Mouse (Mus musculus) limb, embryonic 13.5 days (tissue): Measurements from ENCODE around the gene Lmod2. TPM values are rescaled to one million over a fixed set of nuclear protein-coding genes. Genes with fewer than 3 reads are reported as not detected.

Experiments
- ATAC-seq: fragments of 200-750 bp; cut with Nextera tagmentation; 2 replicates; pipeline ENCODE4 v1.8.0; 2017; ENCODE audit warnings: low read depth, moderate number of reproducible peaks, moderate TSS enrichment; ENCODE audit not compliant: low FRiP score
- H3K27ac ChIP-seq: fragments of 300-500 bp; sonication (generic); 2 replicates; pipeline ENCODE4 v1.5.1; 2015; ENCODE audit warnings: inconsistent platforms, mild to moderate bottlenecking, moderate library complexity
- H3K27me3 ChIP-seq: fragments of 300-500 bp; sonication (generic); 2 replicates; pipeline ENCODE4 v1.6.1; 2015; ENCODE audit warnings: mild to moderate bottlenecking, inconsistent platforms
- H3K36me3 ChIP-seq: fragments of 300-500 bp; sonication (generic); 2 replicates; pipeline ENCODE4 v1.6.1; 2015; ENCODE audit warnings: inconsistent platforms, mild to moderate bottlenecking, moderate library complexity
- H3K4me1 ChIP-seq: fragments of 300-500 bp; sonication (generic); 2 replicates; pipeline ENCODE4 v1.6.1; 2015; ENCODE audit warnings: inconsistent platforms
- H3K4me2 ChIP-seq: fragments of 300-500 bp; sonication (generic); replicated peaks from 2 replicates; pipeline ENCODE4 v1.6.1; 2015; ENCODE audit warnings: inconsistent platforms, mild to moderate bottlenecking, moderate library complexity
- H3K4me3 ChIP-seq: fragments of 300-500 bp; sonication (generic); 2 replicates; pipeline ENCODE4 v1.5.1; 2015; ENCODE audit warnings: moderate library complexity, mild to moderate bottlenecking, inconsistent platforms
- H3K9ac ChIP-seq: fragments of 300-500 bp; sonication (generic); 2 replicates; pipeline ENCODE4 v1.6.1; 2015; ENCODE audit warnings: mild to moderate bottlenecking, inconsistent platforms
- H3K9me3 ChIP-seq: fragments of 300-500 bp; sonication (generic); 2 replicates; pipeline ENCODE4 v1.6.1; 2016; ENCODE audit warnings: inconsistent platforms
- WGBS: fragments of 180-500 bp; shearing (Covaris S2); methylation state at CpG from one replicate; pipeline ENCODE4 v1.1.7; 2015; 5-methylcytosine and 5-hydroxymethylcytosine counted together
- polyA plus RNA-seq: library from polyadenylated mRNA; unstranded; fragments of >200 nt; fragmentation: Nextera tagmentation; extraction: Ambion mirVana; gene quantifications from 2 replicates; pipeline ENCODE4 v1.2.1, GENCODE M21; 2015

Gene Lmod2
- polyA plus RNA-seq, 1 experiment from 2014 or later, result 1.0 TPM

DNA sequence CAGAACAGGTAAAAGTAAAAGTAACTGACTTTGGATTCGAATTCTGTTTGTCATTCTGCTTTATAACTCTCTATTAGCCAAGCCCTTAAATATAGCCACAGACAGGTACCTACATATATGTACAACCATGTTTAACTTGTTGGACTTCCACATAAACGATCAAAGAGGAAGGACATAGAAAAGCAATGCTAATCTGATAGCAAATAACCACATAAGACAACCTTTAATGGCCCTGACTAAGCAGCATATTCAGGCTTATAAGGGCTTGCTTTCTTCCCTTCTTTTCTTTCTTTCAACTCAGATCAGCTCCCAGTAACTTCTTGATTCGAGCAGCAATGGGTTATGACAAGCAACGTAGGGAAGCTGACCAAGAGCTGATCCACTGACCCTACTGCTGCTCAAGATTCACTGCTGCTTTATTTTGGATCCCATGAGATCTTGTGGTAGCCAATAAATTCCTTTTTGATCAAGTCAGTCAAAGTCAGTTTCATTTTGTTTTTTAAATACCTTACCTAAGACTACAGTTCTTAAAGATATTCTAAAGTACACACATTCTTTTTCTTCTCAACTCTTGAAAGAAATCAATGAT lies 49.6 kb downstream of the Lmod2 start:
- no peaks in the 10 kb centered on the region for H3K4me1 ChIP-seq
- no peak for ATAC-seq
- 0 out of 2 replicates have a peak, but pooled peaks cover 9% of the 10 kb centered on the region for H3K36me3 ChIP-seq
- H3K27ac ChIP-seq, result no peak overlapping the region
- H3K9me3 ChIP-seq, result no peaks in the 10 kb centered on the region
- WGBS, result 88% methylated on average over 4 of the region's 4 CpGs
- no peak overlapping the region for H3K4me2 ChIP-seq
- H3K9ac ChIP-seq, result no peak overlapping the region
- H3K4me3 ChIP-seq, result no peak overlapping the region
- no peaks in the 10 kb centered on the region for H3K27me3 ChIP-seq

DNA sequence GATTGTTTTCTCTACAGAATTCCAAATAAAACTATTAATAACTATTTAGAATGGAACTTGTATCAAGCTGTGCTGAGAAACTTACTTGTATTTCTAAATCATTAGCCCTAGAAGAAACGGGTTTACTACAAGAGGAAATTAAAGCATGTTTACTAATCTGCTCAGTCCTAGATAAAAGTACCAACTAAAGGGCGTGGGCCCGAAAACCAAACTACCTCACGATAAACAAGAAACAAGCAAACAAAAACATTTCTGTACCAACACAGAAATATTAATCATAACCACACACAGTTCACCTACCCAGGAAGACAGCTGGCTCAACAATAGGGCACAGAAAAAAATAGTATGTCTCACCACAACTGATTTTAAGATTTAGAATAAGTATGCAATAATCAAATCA lies 50.8 kb downstream of the Lmod2 start:
- no peak for ATAC-seq
- no peaks in the 10 kb centered on the region for H3K27me3 ChIP-seq

DNA sequence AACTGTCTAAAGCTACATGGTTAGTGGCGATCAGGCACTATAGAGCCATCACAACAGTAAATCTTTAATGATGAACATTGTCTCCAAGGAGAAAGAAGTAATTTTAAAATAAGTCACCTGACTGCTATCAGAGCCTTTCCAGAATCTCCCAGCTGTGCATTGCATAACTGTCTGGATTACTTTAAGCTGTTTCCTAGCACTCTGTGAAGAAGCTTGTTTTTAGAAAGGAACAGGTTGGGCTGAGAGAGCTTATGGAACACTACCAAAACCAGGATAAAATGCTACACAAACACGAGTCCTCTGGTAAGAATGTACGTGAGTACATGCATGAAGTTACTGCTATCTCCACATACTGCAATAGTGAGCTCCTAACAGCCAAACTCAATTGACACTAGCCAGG lies 53.2 kb downstream of the Lmod2 start:
- Histone ChIP-seq H3K4me3 (no peak overlapping the region), H3K27me3 (no peaks in the 10 kb centered on the region), H3K9me3 (no peaks in the 10 kb centered on the region), H3K36me3 (peaks cover 4% of the 10 kb centered on the region; the same call in 1 of the 2 replicates), H3K4me2 (no peak overlapping the region), H3K27ac (no peak overlapping the region), H3K9ac (no peak overlapping the region), H3K4me1 (no peaks in the 10 kb centered on the region)
- no peak; the same call in 1 of the 2 replicates for ATAC-seq
- WGBS, result 72% methylated on average over 3 of the region's 3 CpGs

More for the DNA sequence above, 50.8 kb downstream of the Lmod2 start:
- H3K27ac ChIP-seq, result no peak overlapping the region
- WGBS, result 86% methylated on average over 4 of the region's 4 CpGs
- no peaks in the 10 kb centered on the region for H3K9me3 ChIP-seq
- H3K36me3 ChIP-seq, result peaks cover 12% of the 10 kb centered on the region; the same call in 1 of the 2 replicates
- H3K4me1 ChIP-seq, result no peaks in the 10 kb centered on the region
- no peak overlapping the region for H3K4me2 ChIP-seq
- H3K4me3 ChIP-seq, result no peak overlapping the region
- no peak overlapping the region for H3K9ac ChIP-seq

DNA sequence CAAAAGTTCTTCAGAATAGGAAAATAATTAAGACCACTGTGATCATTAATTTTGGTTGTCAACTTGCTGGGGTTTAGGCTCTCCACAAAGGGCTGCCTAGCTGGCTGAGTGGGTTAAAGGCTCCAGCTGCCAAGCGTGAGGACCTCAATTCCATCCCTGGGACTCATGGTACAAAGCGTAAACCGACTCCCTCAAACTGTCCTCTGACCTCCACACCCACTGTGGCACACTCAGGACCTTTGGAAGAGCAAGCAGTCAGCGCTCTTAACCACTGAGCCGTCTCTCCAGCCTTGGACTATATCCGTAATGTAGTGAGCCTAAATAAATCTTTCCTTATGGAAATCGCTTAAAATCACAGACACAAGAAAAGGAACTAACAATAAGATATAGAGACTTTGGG lies 54.0 kb downstream of the Lmod2 start:
- WGBS, result 86% methylated on average over 7 of the region's 7 CpGs
- no peak for ATAC-seq
- H3K4me2 ChIP-seq, result no peak overlapping the region

More for the DNA sequence above, 54.0 kb downstream of the Lmod2 start:
- H3K27me3 ChIP-seq, result no peaks in the 10 kb centered on the region
- H3K4me3 ChIP-seq, result no peak overlapping the region
- no peaks in the 10 kb centered on the region for H3K9me3 ChIP-seq
- peaks cover 4% of the 10 kb centered on the region; the same call in 1 of the 2 replicates for H3K36me3 ChIP-seq
- no peak overlapping the region for H3K27ac ChIP-seq
- no peak overlapping the region for H3K9ac ChIP-seq
- H3K4me1 ChIP-seq, result peaks cover 5% of the 10 kb centered on the region; the same call in 1 of the 2 replicates

Other genes with a start within 250 kb of the Lmod2 start
- 0.04 and 0.06 TPM in 2 replicates for gene Iqub, start 82.7 kb upstream of the Lmod2 start, polyA plus RNA-seq
- 353 and 368 TPM in 2 replicates for gene Ndufa5, start 69.7 kb upstream of the Lmod2 start, polyA plus RNA-seq
- gene Asb15, start 69.6 kb upstream of the Lmod2 start, polyA plus RNA-seq, result not detected in 2 replicates
- gene Wasl, start 67.2 kb downstream of the Lmod2 start, polyA plus RNA-seq, result 71.1 and 78.2 TPM in 2 replicates
- gene Hyal6, start 135.5 kb downstream of the Lmod2 start, polyA plus RNA-seq, result not detected in 2 replicates
- not detected in 2 replicates for gene Hyal4, start 150.6 kb downstream of the Lmod2 start, polyA plus RNA-seq
- gene Spam1, start 193.4 kb downstream of the Lmod2 start, polyA plus RNA-seq, result not detected in 2 replicates